Mouse (Mus musculus): Measurements from ENCODE around the gene Heatr6. TPM values are rescaled to one million over a fixed set of nuclear protein-coding genes. Genes with fewer than 3 reads are reported as not detected.

The Heatr6 gene
- polyA plus RNA-seq, 1 experiment = not detected

DNA sequence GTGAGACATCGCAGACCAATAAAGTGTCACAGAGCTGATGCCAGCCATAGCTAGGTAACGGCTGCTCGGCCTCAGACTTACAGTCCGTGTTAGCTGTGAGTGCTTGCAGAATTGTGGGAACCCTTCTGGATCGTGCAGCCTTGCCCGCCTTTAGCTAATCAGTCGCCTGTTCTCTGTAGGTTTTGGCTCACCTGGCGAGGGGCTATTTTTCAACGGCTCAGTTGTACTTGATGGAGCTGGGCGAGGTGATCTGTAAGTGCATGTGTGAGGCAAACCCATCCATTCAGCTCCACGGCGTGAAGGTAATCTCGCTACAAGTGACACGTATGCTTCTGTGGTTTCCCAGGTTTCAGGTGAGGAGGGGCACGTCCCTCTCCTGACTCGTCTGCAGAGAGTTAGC lies 20.2 kb downstream of the Heatr6 start:
- H3K4me1 ChIP-seq (ENCODE audit: control insufficient read depth, insufficient read depth, low read length) = no peaks in the 10 kb centered on the region
- no peak overlapping the region for H3K27ac ChIP-seq (ENCODE audit: insufficient read depth, low read depth, low read length)
- TF ChIP-seq POLR2A (IDR thresholded peaks at IDR 0.05; ENCODE audit: insufficient read depth, low read depth, low read length) (no peak), CTCF (IDR thresholded peaks at IDR 0.05; ENCODE audit: insufficient read depth, low read depth, low read length) (no peak)
- no peak overlapping the region for H3K4me3 ChIP-seq (ENCODE audit: insufficient read depth, low read depth, low read length)
- WGBS = 94% methylated on average over 16 of the region's 16 CpGs

GRCm38 (mm10) chr11:83774324-83774723 lies 20.8 kb downstream of the Heatr6 start:
- Histone ChIP-seq H3K27ac (ENCODE audit: insufficient read depth, low read depth, low read length) (no peak overlapping the region), H3K4me3 (ENCODE audit: insufficient read depth, low read depth, low read length) (no peak overlapping the region), H3K4me1 (ENCODE audit: control insufficient read depth, insufficient read depth, low read length) (no peaks in the 10 kb centered on the region)
- 96% methylated on average over 11 of the region's 11 CpGs for WGBS
- no peak for TF ChIP-seq POLR2A (IDR thresholded peaks at IDR 0.05; ENCODE audit: insufficient read depth, low read depth, low read length)
- TF ChIP-seq CTCF (IDR thresholded peaks at IDR 0.05; ENCODE audit: insufficient read depth, low read depth, low read length) = no peak

DNA sequence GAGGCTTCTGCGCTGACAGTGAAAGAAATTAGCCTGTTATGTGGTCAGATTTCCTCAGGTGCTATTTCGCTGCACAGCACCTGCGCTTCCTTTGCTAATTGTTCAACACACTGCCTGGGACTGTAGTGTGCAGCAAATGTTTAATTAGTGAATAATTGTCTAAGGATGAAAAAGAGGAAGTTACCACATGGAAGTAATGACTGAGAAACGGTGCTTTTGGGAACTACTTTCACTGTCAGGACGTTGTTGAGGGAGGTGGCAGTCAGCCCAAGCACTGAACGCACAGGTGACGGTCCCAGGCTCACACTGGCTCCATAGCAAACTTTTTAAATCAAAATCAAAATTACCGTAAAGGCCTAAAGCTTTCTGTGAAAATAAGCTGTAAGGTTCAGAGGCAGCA lies 23.3 kb downstream of the Heatr6 start:
- 85% methylated on average over 8 of the region's 8 CpGs for WGBS
- Histone ChIP-seq H3K4me1 (ENCODE audit: control insufficient read depth, insufficient read depth, low read length) (no peaks in the 10 kb centered on the region), H3K27ac (ENCODE audit: insufficient read depth, low read depth, low read length) (no peak overlapping the region), H3K4me3 (ENCODE audit: insufficient read depth, low read depth, low read length) (no peak overlapping the region)
- TF ChIP-seq POLR2A (IDR thresholded peaks at IDR 0.05; ENCODE audit: insufficient read depth, low read depth, low read length) (no peak), CTCF (IDR thresholded peaks at IDR 0.05; ENCODE audit: insufficient read depth, low read depth, low read length) (no peak)

DNA sequence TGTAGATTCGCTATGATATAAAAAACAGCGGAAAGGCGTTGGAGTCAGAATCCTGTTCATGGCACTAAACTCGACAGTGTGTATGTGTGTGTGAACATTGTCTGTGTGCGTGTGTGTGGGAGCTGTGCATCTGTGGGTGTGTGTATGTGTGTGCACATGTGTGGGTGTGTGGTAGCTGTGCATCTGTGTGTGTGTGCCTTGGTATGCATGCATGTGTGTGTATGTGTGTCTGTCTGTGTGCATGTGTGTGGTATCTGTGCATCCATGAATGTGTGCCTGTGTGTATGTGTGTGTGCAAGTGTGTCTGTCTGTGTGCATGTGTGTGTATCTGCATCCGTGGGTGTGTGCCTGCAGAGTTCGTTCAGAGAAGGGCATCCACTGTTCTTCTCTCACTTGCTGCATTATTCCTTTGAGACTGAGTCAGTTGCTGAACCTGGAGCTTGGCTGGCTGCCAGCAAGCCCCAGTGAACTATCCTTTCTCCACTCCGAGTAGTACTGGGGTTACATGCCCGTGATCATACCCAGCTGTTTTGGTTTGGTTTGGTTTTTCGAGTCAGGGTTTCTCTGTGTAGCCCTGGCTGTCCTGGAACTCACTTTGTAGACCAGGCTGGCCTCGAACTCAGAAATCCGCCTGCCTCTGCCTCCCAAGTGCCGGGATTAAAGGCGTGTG lies 30.6 kb downstream of the Heatr6 start:
- H3K4me3 ChIP-seq (ENCODE audit: insufficient read depth, low read depth, low read length) = no peak overlapping the region
- WGBS = 70% methylated on average over 14 of the region's 14 CpGs
- H3K27ac ChIP-seq (ENCODE audit: insufficient read depth, low read depth, low read length) = no peak overlapping the region
- 0 out of 2 replicates have a peak, but pooled peaks cover 3% of the 10 kb centered on the region for H3K4me1 ChIP-seq (ENCODE audit: control insufficient read depth, insufficient read depth, low read length)
- TF ChIP-seq POLR2A (IDR thresholded peaks at IDR 0.05; ENCODE audit: insufficient read depth, low read depth, low read length) (no peak), CTCF (IDR thresholded peaks at IDR 0.05; ENCODE audit: insufficient read depth, low read depth, low read length) (no peak)

DNA sequence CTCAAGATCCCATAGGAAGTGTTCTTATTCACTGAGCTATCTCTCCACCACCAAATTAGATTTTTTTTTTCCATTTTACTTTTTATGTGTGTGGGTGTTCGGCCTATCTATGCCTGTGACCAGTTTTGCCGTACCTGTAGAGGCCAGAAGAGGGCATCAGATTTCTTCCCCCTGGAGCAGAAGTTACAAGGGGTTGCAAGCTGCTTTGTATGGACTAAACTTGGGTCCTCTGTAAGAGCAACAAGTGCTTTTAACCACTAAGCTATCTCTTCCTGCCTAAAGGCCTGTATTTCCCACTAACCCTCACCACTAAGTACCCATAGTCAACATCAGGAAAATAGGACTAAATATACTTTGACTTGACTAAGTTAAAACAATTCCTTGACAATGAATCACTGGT lies 31.2 kb downstream of the Heatr6 start:
- no peak overlapping the region for H3K4me3 ChIP-seq (ENCODE audit: insufficient read depth, low read depth, low read length)
- TF ChIP-seq POLR2A (IDR thresholded peaks at IDR 0.05; ENCODE audit: insufficient read depth, low read depth, low read length) = no peak
- no peak for TF ChIP-seq CTCF (IDR thresholded peaks at IDR 0.05; ENCODE audit: insufficient read depth, low read depth, low read length)
- 0 out of 2 replicates have a peak, but pooled peaks cover 3% of the 10 kb centered on the region for H3K4me1 ChIP-seq (ENCODE audit: control insufficient read depth, insufficient read depth, low read length)
- 73% methylated on average over 2 of the region's 2 CpGs for WGBS
- no peak overlapping the region for H3K27ac ChIP-seq (ENCODE audit: insufficient read depth, low read depth, low read length)

GRCm38 (mm10) chr11:83785366-83785765 lies 31.9 kb downstream of the Heatr6 start:
- TF ChIP-seq POLR2A (IDR thresholded peaks at IDR 0.05; ENCODE audit: insufficient read depth, low read depth, low read length) (no peak), CTCF (IDR thresholded peaks at IDR 0.05; ENCODE audit: insufficient read depth, low read depth, low read length) (no peak)
- Histone ChIP-seq H3K27ac (ENCODE audit: insufficient read depth, low read depth, low read length) (no peak overlapping the region), H3K4me3 (ENCODE audit: insufficient read depth, low read depth, low read length) (no peak overlapping the region), H3K4me1 (ENCODE audit: control insufficient read depth, insufficient read depth, low read length) (0 out of 2 replicates have a peak, but pooled peaks cover 3% of the 10 kb centered on the region)
- WGBS = 5% methylated on average over 2 of the region's 2 CpGs

DNA sequence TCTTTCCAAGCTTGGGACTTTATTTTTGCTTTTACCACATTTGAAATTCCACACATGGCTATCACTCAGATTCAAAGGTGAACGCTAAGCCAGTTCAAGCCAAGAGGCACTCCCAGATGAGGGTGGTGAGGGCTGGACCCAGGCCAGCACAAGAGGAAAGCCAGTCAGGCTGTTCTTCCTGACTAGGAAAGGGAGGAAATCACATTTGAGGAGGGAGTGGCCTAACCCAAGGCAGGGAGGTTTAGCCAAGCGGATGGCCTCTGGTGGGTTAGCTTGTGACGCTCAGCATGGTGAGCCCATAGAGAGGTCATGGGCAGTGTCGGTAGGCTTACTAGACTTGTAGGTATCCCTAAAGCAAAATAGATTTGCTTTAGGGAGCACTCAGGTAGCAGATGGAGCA lies 33.3 kb downstream of the Heatr6 start:
- WGBS = 84% methylated on average over 4 of the region's 4 CpGs

GRCm38 (mm10) chr11:83787401-83788021 lies 34.0 kb downstream of the Heatr6 start:
- no peak overlapping the region for H3K4me3 ChIP-seq (ENCODE audit: insufficient read depth, low read depth, low read length)
- no peak overlapping the region for H3K27ac ChIP-seq (ENCODE audit: insufficient read depth, low read depth, low read length)
- TF ChIP-seq CTCF (IDR thresholded peaks at IDR 0.05; ENCODE audit: insufficient read depth, low read depth, low read length) = no peak
- no peak for TF ChIP-seq POLR2A (IDR thresholded peaks at IDR 0.05; ENCODE audit: insufficient read depth, low read depth, low read length)
- 0 out of 2 replicates have a peak, but pooled peaks cover 3% of the 10 kb centered on the region for H3K4me1 ChIP-seq (ENCODE audit: control insufficient read depth, insufficient read depth, low read length)
- 85% methylated on average over 15 of the region's 15 CpGs for WGBS

More for the DNA sequence above, 33.3 kb downstream of the Heatr6 start:
- Histone ChIP-seq H3K27ac (ENCODE audit: insufficient read depth, low read depth, low read length) (no peak overlapping the region), H3K4me1 (ENCODE audit: control insufficient read depth, insufficient read depth, low read length) (0 out of 2 replicates have a peak, but pooled peaks cover 3% of the 10 kb centered on the region), H3K4me3 (ENCODE audit: insufficient read depth, low read depth, low read length) (no peak overlapping the region)
- TF ChIP-seq CTCF (IDR thresholded peaks at IDR 0.05; ENCODE audit: insufficient read depth, low read depth, low read length) = no peak
- no peak for TF ChIP-seq POLR2A (IDR thresholded peaks at IDR 0.05; ENCODE audit: insufficient read depth, low read depth, low read length)

DNA sequence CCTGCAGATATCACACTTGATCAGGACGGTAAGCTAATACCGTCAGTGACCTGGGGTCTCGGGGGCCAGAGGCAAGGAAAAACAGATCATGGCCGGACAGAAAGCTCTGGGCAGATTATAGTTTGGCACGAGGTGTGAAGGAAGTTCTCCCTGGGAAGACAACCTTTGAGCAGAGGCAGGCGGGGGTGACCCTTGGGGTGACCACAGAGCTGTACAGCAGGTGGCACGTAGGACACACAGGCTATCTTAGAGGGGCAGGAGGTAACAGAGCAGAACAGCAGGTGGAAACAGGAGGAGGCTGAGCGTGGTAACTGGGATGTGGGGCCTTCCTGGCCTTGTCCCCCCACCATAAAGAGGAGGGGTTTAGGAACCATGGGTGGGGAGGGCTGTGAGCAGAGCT lies 34.8 kb downstream of the Heatr6 start:
- Histone ChIP-seq H3K27ac (ENCODE audit: insufficient read depth, low read depth, low read length) (no peak overlapping the region), H3K4me1 (ENCODE audit: control insufficient read depth, insufficient read depth, low read length) (0 out of 2 replicates have a peak, but pooled peaks cover 3% of the 10 kb centered on the region), H3K4me3 (ENCODE audit: insufficient read depth, low read depth, low read length) (no peak overlapping the region)
- TF ChIP-seq POLR2A (IDR thresholded peaks at IDR 0.05; ENCODE audit: insufficient read depth, low read depth, low read length) = no peak
- no peak for TF ChIP-seq CTCF (IDR thresholded peaks at IDR 0.05; ENCODE audit: insufficient read depth, low read depth, low read length)
- WGBS = 87% methylated on average over 8 of the region's 8 CpGs

Measured in olfactory bulb, adult 2 months (tissue).